8 mouse cellular contexts compared by ENCODE assay signal in the genomic region with DNA sequence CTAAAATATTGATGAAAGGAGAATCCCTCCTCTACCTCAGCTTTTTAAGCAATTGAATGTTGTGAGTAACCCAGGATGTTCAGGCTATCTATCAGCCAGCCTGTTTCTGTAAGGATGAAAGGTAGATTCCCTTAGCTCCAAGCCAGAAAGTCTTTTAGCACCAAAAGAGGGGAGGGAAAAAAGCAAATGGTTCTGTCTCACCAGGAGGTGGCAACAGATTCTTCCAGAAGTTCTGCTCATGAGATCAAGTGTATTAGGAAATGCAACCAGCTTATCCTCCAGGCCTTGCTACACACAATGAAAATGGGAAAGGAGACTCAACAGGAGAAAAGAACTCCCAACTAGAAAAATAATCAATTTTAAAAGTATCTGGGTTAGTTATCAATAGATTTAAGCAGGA. TPM values are rescaled to one million over a fixed set of nuclear protein-coding genes. Genes with fewer than 3 reads are reported as not detected.
DNase-seq lines count a peak whose midpoint lies in the region; ATAC-seq and TF ChIP-seq lines count a peak whose summit lies in the region.

No protein-coding gene starts in this region.

- H3K4me2 ChIP-seq in heart, postnatal 0 days (ENCODE audit: low read depth, low read length): no peak overlapping the region
- H3K4me2 ChIP-seq in midbrain, embryonic 15.5 days: peak overlapping the region; percentile 19; the same call in 1 of the 2 replicates
- no peak overlapping the region for H3K4me2 ChIP-seq in midbrain, embryonic 16.5 days (ENCODE audit: low read length)

- H3K9ac ChIP-seq in heart, postnatal 0 days (replicated peaks; ENCODE audit: low read depth, low read length): no peak overlapping the region
- no peak overlapping the region for H3K9ac ChIP-seq in midbrain, embryonic 15.5 days
- no peak overlapping the region for H3K9ac ChIP-seq in midbrain, embryonic 16.5 days (ENCODE audit: low read depth, low read length)

- no peaks in the 10 kb centered on the region for H3K9me3 ChIP-seq in heart, postnatal 0 days (replicated peaks; ENCODE audit: control insufficient read depth, low read length)
- no peaks in the 10 kb centered on the region for H3K9me3 ChIP-seq in heart, embryonic 10.5 days
- no peaks in the 10 kb centered on the region for H3K9me3 ChIP-seq in midbrain, embryonic 15.5 days
- H3K9me3 ChIP-seq in midbrain, embryonic 16.5 days (replicated peaks; ENCODE audit: control insufficient read depth, low read length, poor library complexity, severe bottlenecking): no peaks in the 10 kb centered on the region

- H3K4me3 ChIP-seq in heart, postnatal 0 days (ENCODE audit: low read depth, low read length): no peak overlapping the region
- no peak overlapping the region; the same call in 1 of the 2 replicates for H3K4me3 ChIP-seq in heart, embryonic 10.5 days
- no peak overlapping the region for H3K4me3 ChIP-seq in midbrain, embryonic 15.5 days
- H3K4me3 ChIP-seq in midbrain, embryonic 16.5 days (ENCODE audit: low read depth, low read length): no peak overlapping the region

- no peaks in the 10 kb centered on the region for H3K36me3 ChIP-seq in heart, postnatal 0 days (replicated peaks; ENCODE audit: control insufficient read depth, insufficient read depth, low read length)
- H3K36me3 ChIP-seq in heart, embryonic 10.5 days: peaks cover 4% of the 10 kb centered on the region; the same call in 1 of the 2 replicates
- no peaks in the 10 kb centered on the region for H3K36me3 ChIP-seq in midbrain, embryonic 15.5 days (replicated peaks)
- H3K36me3 ChIP-seq in midbrain, embryonic 16.5 days (ENCODE audit: control insufficient read depth, insufficient read depth, low read length): no peaks in the 10 kb centered on the region
- H3K36me3 ChIP-seq in splenic B cell, adult 2 months (ENCODE audit: control insufficient read depth, insufficient read depth, low read length, poor library complexity, severe bottlenecking): no peaks in the 10 kb centered on the region

- no peak for TF ChIP-seq POLR2A in brain, embryonic 14.5 days (IDR thresholded peaks at IDR 0.05; ENCODE audit: borderline replicate concordance, extremely low read depth, insufficient read depth, insufficient read length, poor library complexity, severe bottlenecking)

- no peaks in the 10 kb centered on the region for H3K27me3 ChIP-seq in heart, postnatal 0 days (ENCODE audit: control insufficient read depth, insufficient read depth, low read length)
- no peaks in the 10 kb centered on the region for H3K27me3 ChIP-seq in heart, embryonic 10.5 days (ENCODE audit: insufficient read depth, poor library complexity, severe bottlenecking)
- H3K27me3 ChIP-seq in midbrain, embryonic 15.5 days (replicated peaks): no peaks in the 10 kb centered on the region
- no peaks in the 10 kb centered on the region for H3K27me3 ChIP-seq in midbrain, embryonic 16.5 days (ENCODE audit: control insufficient read depth, insufficient read depth, low read depth, low read length)
- no peaks in the 10 kb centered on the region for H3K27me3 ChIP-seq in splenic B cell, adult 2 months (ENCODE audit: control insufficient read depth, insufficient read depth, low read length, poor library complexity, severe bottlenecking)

- H3K27ac ChIP-seq in heart, postnatal 0 days (ENCODE audit: low read depth): no peak overlapping the region
- H3K27ac ChIP-seq in heart, embryonic 10.5 days: no peak overlapping the region
- H3K27ac ChIP-seq in midbrain, embryonic 15.5 days: no peak overlapping the region
- H3K27ac ChIP-seq in midbrain, embryonic 16.5 days (ENCODE audit: low read length): no peak overlapping the region

- no peak for ATAC-seq in heart, postnatal 0 days (ENCODE audit: insufficient read depth, low read depth)
- ATAC-seq in midbrain, embryonic 15.5 days (replicated peaks): no peak
- ATAC-seq in midbrain, embryonic 16.5 days: no peak

- no peak for TF ChIP-seq EP300 in heart, postnatal 0 days (IDR thresholded peaks at IDR 0.05; ENCODE audit: low read depth)

- H3K4me1 ChIP-seq in heart, postnatal 0 days (ENCODE audit: control insufficient read depth, insufficient read depth): peaks cover 15% of the 10 kb centered on the region
- peaks cover 21% of the 10 kb centered on the region for H3K4me1 ChIP-seq in heart, embryonic 10.5 days
- peaks cover 24% of the 10 kb centered on the region for H3K4me1 ChIP-seq in midbrain, embryonic 15.5 days
- peaks cover 17% of the 10 kb centered on the region for H3K4me1 ChIP-seq in midbrain, embryonic 16.5 days (ENCODE audit: control insufficient read depth, insufficient read depth, low read length)

- peak; percentile 46 for TF ChIP-seq CTCF in heart, postnatal 0 days (IDR thresholded peaks at IDR 0.05; ENCODE audit: low read depth)
- TF ChIP-seq CTCF in brain, embryonic 14.5 days (IDR thresholded peaks at IDR 0.05; ENCODE audit: borderline replicate concordance, extremely low read depth, insufficient read depth, insufficient read length): no peak

- DNase-seq in heart, postnatal 0 days (ENCODE audit: low spot score): peak; percentile 48
- DNase-seq in heart, embryonic 10.5 days (ENCODE audit: low spot score): no peak
- DNase-seq in brain, embryonic 14.5 days (ENCODE audit: low read depth): peak; percentile 23
- DNase-seq in splenic B cell, adult 2 months (ENCODE audit: low read depth, low spot score): peak; percentile 36
- no peak for DNase-seq in adrenal gland, adult 18-20 months (ENCODE audit: low spot score in 2 of 2)
- DNase-seq in gastrocnemius, adult 8-10 months (ENCODE audit: low spot score in 2 of 2): no peak

RNA-seq across cellular contexts. Expression of gene Nup153, which starts 3.4 kb away (rescaled TPM):
- total RNA-seq in heart, postnatal 0 days (2014; rRNA removed; ENCODE audit: low replicate concordance): 24.7 and 26.6 TPM in 2 replicates
- 5.3 and 5.7 TPM in 2 replicates for polyA plus RNA-seq in heart, postnatal 0 days (2015; fragmentation: Nextera tagmentation; extraction: Ambion mirVana)
- 20.0 and 31.0 TPM in 2 replicates for polyA plus RNA-seq in heart, embryonic 10.5 days (2016; fragmentation: Nextera tagmentation; extraction: Ambion mirVana)
- 18.4 and 18.5 TPM in 2 replicates for polyA plus RNA-seq in midbrain, embryonic 15.5 days (2015; fragmentation: Nextera tagmentation; extraction: Ambion mirVana)
- polyA plus RNA-seq in midbrain, embryonic 16.5 days (2015; fragmentation: Nextera tagmentation; extraction: Ambion mirVana): 19.1 and 19.8 TPM in 2 replicates
- 75.1 and 84.8 TPM in 2 replicates for polyA plus RNA-seq in brain, embryonic 14.5 days (2012; rRNA removed)
- total RNA-seq in adrenal gland, adult 18-20 months (2021): 10 to 100 TPM; 51.0 to 58.3 TPM
- 10 to 100 TPM; 35.3 to 47.4 (median 37.5) TPM for total RNA-seq in gastrocnemius, adult 8-10 months (2022)

RNA-seq across cellular contexts. Expression of gene Fam8a1, which starts 55.0 kb away (rescaled TPM):
- 15.5 and 24.9 TPM in 2 replicates for total RNA-seq in heart, postnatal 0 days (2014; rRNA removed; ENCODE audit: low replicate concordance)
- 8.0 and 8.5 TPM in 2 replicates for polyA plus RNA-seq in heart, postnatal 0 days (2015; fragmentation: Nextera tagmentation; extraction: Ambion mirVana)
- 8.3 and 11.6 TPM in 2 replicates for polyA plus RNA-seq in heart, embryonic 10.5 days (2016; fragmentation: Nextera tagmentation; extraction: Ambion mirVana)
- 21.0 and 21.3 TPM in 2 replicates for polyA plus RNA-seq in midbrain, embryonic 15.5 days (2015; fragmentation: Nextera tagmentation; extraction: Ambion mirVana)
- polyA plus RNA-seq in midbrain, embryonic 16.5 days (2015; fragmentation: Nextera tagmentation; extraction: Ambion mirVana): 19.6 and 22.3 TPM in 2 replicates
- 64.6 and 66.2 TPM in 2 replicates for polyA plus RNA-seq in brain, embryonic 14.5 days (2012; rRNA removed)
- 10 to 100 TPM; 48.5 to 49.6 TPM for total RNA-seq in adrenal gland, adult 18-20 months (2021)
- 10 to 100 TPM; 33.0 to 40.0 (median 35.2) TPM for total RNA-seq in gastrocnemius, adult 8-10 months (2022)

Comparison
In these comparisons a context has a peak if more than half of its experiments do, and no peak if none do; other contexts are left out.
1. DNase-seq: peak in heart, postnatal 0 days (single experiment), brain, embryonic 14.5 days (single experiment) and splenic B cell, adult 2 months (single experiment); none in heart, embryonic 10.5 days (single experiment), adrenal gland, adult 18-20 months (0 of 2) and gastrocnemius, adult 8-10 months (0 of 2).